Mouse (Mus musculus) bone marrow, adult 2 months (tissue): Measurements from ENCODE around the gene Tesk1.

Experiments used
- CTCF ChIP-seq: fragments of 200-500 bp; IDR thresholded peaks from 2 replicates; pipeline ENCODE4 v1.5.1; 2011; ENCODE audit warnings: low read length, control low read depth; ENCODE audit not compliant: control insufficient read depth, insufficient read depth
- POLR2A ChIP-seq: fragments of 200-500 bp; IDR thresholded peaks from 2 replicates; pipeline ENCODE4 v1.6.1; 2011; ENCODE audit warnings: low read depth, mild to moderate bottlenecking, control low read depth, low read length, borderline replicate concordance; ENCODE audit not compliant: control insufficient read depth

DNA sequence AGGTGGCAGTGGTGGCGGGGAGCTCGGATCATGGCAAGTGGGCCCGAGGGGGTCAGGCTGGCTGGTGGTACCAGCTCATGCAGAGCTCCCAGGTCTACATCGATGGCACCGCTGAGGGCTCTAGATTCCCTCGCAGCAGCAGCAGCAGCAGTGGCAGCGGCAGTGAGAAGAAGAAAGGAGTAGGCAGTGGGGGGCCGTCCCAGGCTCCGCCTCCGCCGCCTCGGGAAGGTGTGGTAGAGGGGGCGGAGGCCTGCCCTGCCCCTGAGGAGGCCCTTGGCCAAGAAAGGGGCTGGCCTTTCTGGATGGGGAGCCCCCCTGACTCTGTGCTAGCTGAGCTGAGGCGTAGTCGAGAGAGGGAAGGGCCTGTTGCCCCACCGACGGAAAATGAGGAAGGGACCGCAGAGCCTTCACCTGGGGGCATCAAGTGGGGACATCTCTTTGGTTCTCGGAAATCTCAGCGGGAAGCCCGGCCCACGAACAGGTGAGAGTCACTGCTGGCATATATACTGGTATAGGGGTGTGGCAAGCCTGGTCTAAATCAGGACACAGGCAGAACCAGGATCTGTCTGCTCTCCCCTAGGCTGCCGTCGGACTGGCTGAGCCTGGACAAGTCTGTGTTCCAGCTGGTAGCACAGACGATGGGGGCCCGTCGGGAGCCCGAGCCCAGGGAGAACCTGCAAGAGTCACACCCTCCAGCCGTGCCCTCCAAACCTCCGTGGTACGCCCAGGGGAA, 15.9 kb upstream of the Tesk1 start:
- TF ChIP-seq POLR2A (no peak), CTCF (no peak)
